Mouse (Mus musculus): Measurements from ENCODE around the gene Dcn.

- TF ChIP-seq CTCF (conservative IDR thresholded peaks at IDR 0.05; ENCODE audit: low read length) (peak; percentile 24; the same call in 1 of the 2 replicates), NANOG (IDR thresholded peaks at IDR 0.05; ENCODE audit: borderline replicate concordance, low read length) (no peak), POU5F1 (IDR thresholded peaks at IDR 0.05; ENCODE audit: borderline replicate concordance, low read length) (no peak)
These were observed 88.2 kb downstream of the Dcn start for GRCm38 (mm10) chr10:97567489-97568135.

All from E14TG2a.4 (cell line).